Mouse (Mus musculus) inflammation-experienced regulatory T-cells, adult 6 months (primary cell): ENCODE results near the gene Cadps2. TPM values are rescaled to one million over a fixed set of nuclear protein-coding genes. Genes with fewer than 3 reads are reported as not detected.

Experiments used
- ATAC-seq: one replicate; pipeline ENCODE4 v1.8.0; 2017
- polyA plus RNA-seq, 3 experiments: library from polyadenylated mRNA; unstranded; fragments of 100-300 nt; shearing (Covaris generic); gene quantifications; one replicate each; pipeline ENCODE4 v1.2.1; 2017

The Cadps2 gene
- polyA plus RNA-seq, 3 experiments from 2014 or later = not detected

- ATAC-seq = no peak
These were observed 588.8 kb downstream of the Cadps2 start for GRCm38 (mm10) chr6:23250288-23250955.

DNA sequence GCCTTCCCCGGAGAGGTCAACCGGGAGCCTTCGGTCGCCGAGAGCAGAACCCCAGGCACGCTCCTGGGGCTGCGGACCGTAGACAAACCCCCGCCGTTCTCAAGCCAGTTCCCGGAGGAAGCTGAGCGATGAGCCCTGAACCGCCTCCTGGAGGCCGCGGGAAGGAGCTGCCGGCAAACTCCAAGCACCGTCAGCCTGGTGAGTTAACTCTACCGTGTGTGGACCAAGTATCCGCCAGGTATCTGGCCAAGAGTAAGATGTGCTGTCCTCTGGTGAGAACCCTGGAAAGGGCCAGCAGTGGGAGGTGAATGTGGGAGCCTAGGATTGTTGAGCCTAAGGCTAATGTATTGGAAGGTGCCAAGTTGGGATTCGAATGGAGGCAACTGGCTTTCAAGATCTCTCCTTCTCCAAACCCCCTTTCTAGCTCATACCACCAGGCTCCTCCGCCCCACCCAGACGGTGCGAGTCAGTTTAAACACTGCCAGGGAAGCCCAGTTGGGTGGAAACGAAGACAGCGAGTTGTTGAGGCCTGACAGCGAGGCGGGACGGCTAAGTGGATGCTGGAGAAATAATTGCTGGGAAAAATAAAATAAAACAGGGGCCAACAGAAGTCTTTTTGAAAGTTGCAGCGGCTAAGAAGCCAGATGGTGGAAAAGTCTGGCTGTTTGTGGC is 589.5 kb downstream of the Cadps2 start:
- ATAC-seq = no peak

- ATAC-seq = no peak
These were observed 590.2 kb downstream of the Cadps2 start for GRCm38 (mm10) chr6:23249053-23249401.

- no peak for ATAC-seq
These were observed 590.7 kb downstream of the Cadps2 start, which contains the start of gene Fezf1 for GRCm38 (mm10) chr6:23248313-23249052. Fezf1 (minus strand) TSS chr6:23248362.

DNA sequence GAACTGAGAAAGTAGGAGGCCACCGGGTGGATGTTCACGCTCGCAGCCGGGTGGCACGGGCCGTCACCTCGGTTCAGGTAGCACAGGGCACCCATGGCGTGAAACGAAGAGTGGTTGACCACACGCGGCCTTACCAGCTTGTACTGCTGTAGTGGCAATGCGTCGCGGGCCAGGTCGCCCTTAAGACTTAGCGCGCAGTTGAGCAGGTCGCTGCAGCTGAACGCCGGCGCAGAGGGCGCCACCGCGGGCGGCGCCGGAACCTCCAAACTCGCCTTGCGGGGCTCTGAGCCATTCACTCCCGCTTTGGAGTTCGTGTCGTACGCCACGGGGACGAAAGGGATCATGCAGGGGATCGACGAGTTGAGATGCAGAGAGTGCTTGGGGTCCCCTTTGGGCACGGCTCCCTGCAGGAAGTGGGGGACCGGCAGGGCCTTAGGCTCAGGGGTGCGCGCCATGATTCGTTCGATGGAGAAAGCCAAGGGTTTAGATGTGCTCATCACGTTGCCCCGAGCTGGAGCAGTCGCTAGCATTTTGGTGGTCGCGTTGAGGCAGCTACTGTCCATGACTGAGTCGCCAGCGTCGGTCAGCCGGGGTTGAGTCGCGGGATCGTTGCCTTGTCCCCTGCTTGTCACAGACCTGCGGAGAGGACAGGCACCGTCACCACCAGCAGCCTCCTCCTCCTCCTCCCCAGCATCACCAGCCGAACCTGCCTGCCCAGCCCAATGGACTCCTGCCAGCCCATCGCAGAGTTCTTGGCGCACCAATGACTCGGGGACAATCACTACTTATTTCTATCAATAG is 591.5 kb downstream of the Cadps2 start:
- no peak for ATAC-seq

DNA sequence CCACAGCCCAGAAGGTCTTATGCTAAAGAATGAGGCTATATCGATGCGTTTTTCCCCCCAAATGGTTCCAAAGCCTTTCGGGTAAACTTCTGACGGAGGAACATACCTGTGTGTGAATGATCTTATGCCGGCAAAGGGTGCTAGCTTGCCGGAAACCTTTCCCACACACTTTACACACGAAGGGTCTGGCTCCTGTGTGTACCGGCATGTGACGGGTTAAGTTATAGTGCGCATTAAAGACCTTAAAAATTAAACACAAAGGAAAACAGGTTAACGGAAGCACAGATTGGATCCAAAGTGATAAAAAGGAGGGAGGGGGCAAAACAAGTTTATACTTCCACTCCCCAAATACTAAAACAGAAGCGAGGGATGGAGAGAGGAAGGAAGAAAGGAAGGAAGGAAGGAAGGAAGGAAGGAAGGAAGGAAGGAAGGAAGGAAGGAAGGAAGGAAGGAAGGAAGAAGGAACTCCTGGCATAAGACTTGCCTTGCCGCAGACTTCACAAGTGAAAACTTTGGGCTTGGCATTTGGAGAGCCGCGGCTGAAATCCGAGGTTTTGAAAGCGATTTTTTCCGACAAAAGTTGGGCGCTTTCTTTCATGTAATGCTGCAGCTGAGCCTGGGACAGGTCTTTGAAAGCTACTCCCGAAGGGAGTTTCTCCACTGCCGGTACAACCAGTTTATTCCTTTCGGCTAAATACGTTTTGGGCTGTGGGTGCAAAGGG is 592.3 kb downstream of the Cadps2 start:
- no peak for ATAC-seq

GRCm38 (mm10) chr6:23246061-23246789 is 593.0 kb downstream of the Cadps2 start:
- no peak for ATAC-seq

- ATAC-seq = no peak
These were observed 593.6 kb downstream of the Cadps2 start for GRCm38 (mm10) chr6:23245545-23246011.

- no peak for ATAC-seq
These were observed 594.1 kb downstream of the Cadps2 start for GRCm38 (mm10) chr6:23245121-23245520.

- ATAC-seq = no peak
These were observed 595.1 kb downstream of the Cadps2 start for GRCm38 (mm10) chr6:23243821-23244760.

Other genes starting within 250 kb of the Cadps2 start
- not detected for gene Rnf133, start 189.1 kb downstream of the Cadps2 start, polyA plus RNA-seq
- gene Rnf148, start 184.3 kb downstream of the Cadps2 start, polyA plus RNA-seq = not detected
- gene Tas2r118, start 130.6 kb upstream of the Cadps2 start, polyA plus RNA-seq = not detected